Mouse (Mus musculus): Measurements from ENCODE around the gene Gfra1. TPM values are rescaled to one million over a fixed set of nuclear protein-coding genes. Genes with fewer than 3 reads are reported as not detected.

Gfra1 gene
- total and polyA plus RNA-seq, 3 experiments = not detected

DNA sequence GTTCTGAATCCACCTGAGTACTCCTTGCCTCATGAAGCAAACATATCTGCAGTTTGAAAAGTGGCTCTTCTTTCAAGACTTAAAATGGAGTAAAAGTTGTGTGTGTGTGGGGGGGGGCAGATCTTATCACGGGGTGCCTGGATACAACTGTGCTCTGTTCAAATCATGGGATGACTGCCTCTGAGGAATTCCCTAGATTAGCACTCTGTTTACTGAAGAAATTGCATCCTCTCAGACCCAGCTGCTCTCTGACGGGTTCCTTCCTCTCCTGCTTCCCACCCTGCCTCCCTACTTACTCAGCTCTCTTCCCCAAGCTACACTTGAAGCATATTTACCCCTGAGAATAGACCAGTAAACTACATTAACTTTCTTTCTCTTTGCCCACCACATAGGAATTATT lies 87.2 kb downstream of the Gfra1 start:
- in situ Hi-C loops (cut with MboI; ENCODE audit: low pct_ligation_motif_present, low pct_unique_long_range_greater_than_20kb, low sequenced_read_pairs) = no loop called here
- TF ChIP-seq CHD1 (IDR thresholded peaks at IDR 0.05; ENCODE audit: low read depth, low read length) (no peak), NELFE (IDR thresholded peaks at IDR 0.05; ENCODE audit: low read depth, low read length) (no peak), MEF2A (IDR thresholded peaks at IDR 0.05; ENCODE audit: borderline replicate concordance, low read depth, low read length) (no peak), EP300 (IDR thresholded peaks at IDR 0.05; ENCODE audit: low read length) (no peak), KAT2A (IDR thresholded peaks at IDR 0.05; ENCODE audit: insufficient replicate concordance, low read length) (no peak), UBTF (IDR thresholded peaks at IDR 0.05; ENCODE audit: low read depth, low read length) (no peak)
- Histone ChIP-seq H3K4me1 (ENCODE audit: control insufficient read depth in 1 of 2, insufficient read depth in 2 of 2) (peaks cover 0 to 3% of the 10 kb centered on the region in 2 experiments; a peak in 1 of 4 replicates), H3K4me3 (replicated peaks in 1 of 3; ENCODE audit: low read depth in 2 of 3, low read length in 2 of 3, poor library complexity in 1 of 3) (no peak overlapping the region), H3K9ac (ENCODE audit: insufficient read depth, low read depth) (no peak overlapping the region), H3K4me2 (ENCODE audit: insufficient read depth, low read depth, poor library complexity, severe bottlenecking) (no peak overlapping the region), H3K27ac (ENCODE audit: insufficient read depth, low read depth) (no peak overlapping the region), H3K27me3 (replicated peaks) (no peaks in the 10 kb centered on the region), H3K79me2 (replicated peaks; ENCODE audit: control insufficient read depth, extremely low read depth, insufficient read depth, poor library complexity, severe bottlenecking) (no peaks in the 10 kb centered on the region), H3K36me3 (replicated peaks in 1 of 2; ENCODE audit: control insufficient read depth in 1 of 2, insufficient read depth in 1 of 2, low read length in 1 of 2) (no peaks in the 10 kb centered on the region), H3K9me3 (replicated peaks; ENCODE audit: low read length) (no peaks in the 10 kb centered on the region)
- dilution Hi-C loops (cut with MboI; ENCODE audit: extremely low pct_ligation_motif_present, extremely low pct_unique_long_range_greater_than_20kb, low sequenced_read_pairs) = no loop called here
- DNase-seq (ENCODE audit: extremely low read depth) = no peak

DNA sequence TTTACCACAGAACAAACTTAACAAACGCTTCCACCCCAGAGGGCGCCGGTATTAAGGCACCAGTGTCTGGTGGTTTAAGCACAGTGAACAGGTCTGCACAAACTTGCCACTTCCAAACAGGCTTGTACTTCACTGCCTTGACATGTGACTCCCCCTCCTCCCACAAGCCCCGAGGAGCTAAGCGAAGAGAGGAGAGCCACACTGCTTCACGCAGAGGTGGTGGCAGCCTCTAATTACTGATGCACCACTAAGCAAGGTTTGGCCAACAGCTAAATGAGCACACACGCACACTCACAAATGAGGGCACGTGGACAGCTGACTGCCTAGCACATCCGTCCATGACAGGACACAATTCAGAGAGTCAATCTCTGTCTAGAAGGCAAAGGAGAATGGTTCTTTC lies 91.0 kb downstream of the Gfra1 start:
- no peak overlapping the region for H3K27ac ChIP-seq (ENCODE audit: insufficient read depth, low read depth)
- no peak for DNase-seq (ENCODE audit: extremely low read depth)
- H3K36me3 ChIP-seq (replicated peaks in 1 of 2; ENCODE audit: control insufficient read depth in 1 of 2, insufficient read depth in 1 of 2, low read length in 1 of 2) = no peaks in the 10 kb centered on the region
- H3K9me3 ChIP-seq (replicated peaks; ENCODE audit: low read length) = no peaks in the 10 kb centered on the region
- H3K27me3 ChIP-seq (replicated peaks) = no peaks in the 10 kb centered on the region
- peaks cover 0 to 3% of the 10 kb centered on the region in 2 experiments; a peak in 1 of 4 replicates for H3K4me1 ChIP-seq (ENCODE audit: control insufficient read depth in 1 of 2, insufficient read depth in 2 of 2)
- no peak overlapping the region for H3K4me3 ChIP-seq (replicated peaks in 1 of 3; ENCODE audit: low read depth in 2 of 3, low read length in 2 of 3, poor library complexity in 1 of 3)
- no peak for TF ChIP-seq MAZ (IDR thresholded peaks at IDR 0.05; ENCODE audit: low read depth, low read length)
- TF ChIP-seq IRF4 (IDR thresholded peaks at IDR 0.05; ENCODE audit: low read depth, low read length) = no peak
- no peak for TF ChIP-seq ETS1 (conservative IDR thresholded peaks at IDR 0.05; ENCODE audit: low read depth, low read length)
- no peak for TF ChIP-seq NELFE (IDR thresholded peaks at IDR 0.05; ENCODE audit: low read depth, low read length)
- TF ChIP-seq CHD2 (IDR thresholded peaks at IDR 0.05; ENCODE audit: low read length) = no peak
- no peak for TF ChIP-seq E2F4 (IDR thresholded peaks at IDR 0.05; ENCODE audit: insufficient replicate concordance, low read depth, low read length)
- TF ChIP-seq JUN (IDR thresholded peaks at IDR 0.05; ENCODE audit: insufficient read depth, low read depth, low read length) = no peak
- no peak for TF ChIP-seq USF2 (conservative IDR thresholded peaks at IDR 0.05; ENCODE audit: low read depth, low read length)
- no peak overlapping the region for H3K4me2 ChIP-seq (ENCODE audit: insufficient read depth, low read depth, poor library complexity, severe bottlenecking)
- no peaks in the 10 kb centered on the region for H3K79me2 ChIP-seq (replicated peaks; ENCODE audit: control insufficient read depth, extremely low read depth, insufficient read depth, poor library complexity, severe bottlenecking)
- dilution Hi-C loops (cut with MboI; ENCODE audit: extremely low pct_ligation_motif_present, extremely low pct_unique_long_range_greater_than_20kb, low sequenced_read_pairs) = no loop called here
- in situ Hi-C loops (cut with MboI; ENCODE audit: low pct_ligation_motif_present, low pct_unique_long_range_greater_than_20kb, low sequenced_read_pairs) = no loop called here
- no peak overlapping the region for H3K9ac ChIP-seq (ENCODE audit: insufficient read depth, low read depth)

DNA sequence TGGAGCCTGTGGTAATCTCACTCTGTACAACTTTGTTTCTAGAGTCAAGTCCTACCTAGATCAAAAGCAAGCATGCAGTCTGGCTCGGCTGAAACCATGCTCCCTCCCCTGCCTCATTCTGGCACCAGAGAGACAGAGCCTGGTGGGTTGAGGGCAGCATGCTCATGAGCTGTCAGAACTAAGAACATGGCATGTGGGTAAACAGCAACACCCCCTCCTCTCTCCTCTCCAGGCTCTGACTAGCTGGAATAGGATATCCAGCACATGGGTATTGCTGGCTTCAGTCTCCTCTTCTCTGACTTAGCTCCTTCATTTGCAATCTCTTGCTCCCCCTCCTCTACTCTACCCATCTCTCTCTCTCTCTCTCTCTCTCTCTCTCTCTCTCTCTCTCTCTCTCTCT lies 94.7 kb downstream of the Gfra1 start:
- Histone ChIP-seq H3K27ac (ENCODE audit: insufficient read depth, low read depth) (no peak overlapping the region), H3K79me2 (replicated peaks; ENCODE audit: control insufficient read depth, extremely low read depth, insufficient read depth, poor library complexity, severe bottlenecking) (no peaks in the 10 kb centered on the region), H3K4me3 (replicated peaks in 1 of 3; ENCODE audit: low read depth in 2 of 3, low read length in 2 of 3, poor library complexity in 1 of 3) (no peak overlapping the region), H3K9ac (ENCODE audit: insufficient read depth, low read depth) (no peak overlapping the region), H3K4me1 (ENCODE audit: control insufficient read depth in 1 of 2, insufficient read depth in 2 of 2) (peaks cover 3 to 21% of the 10 kb centered on the region in 2 experiments; a peak in 3 of 4 replicates), H3K27me3 (replicated peaks) (no peaks in the 10 kb centered on the region), H3K36me3 (replicated peaks in 1 of 2; ENCODE audit: control insufficient read depth in 1 of 2, insufficient read depth in 1 of 2, low read length in 1 of 2) (no peaks in the 10 kb centered on the region), H3K4me2 (ENCODE audit: insufficient read depth, low read depth, poor library complexity, severe bottlenecking) (no peak overlapping the region), H3K9me3 (replicated peaks; ENCODE audit: low read length) (no peaks in the 10 kb centered on the region)
- DNase-seq (ENCODE audit: extremely low read depth) = no peak
- dilution Hi-C loops (cut with MboI; ENCODE audit: extremely low pct_ligation_motif_present, extremely low pct_unique_long_range_greater_than_20kb, low sequenced_read_pairs) = no loop called here
- in situ Hi-C loops (cut with MboI; ENCODE audit: low pct_ligation_motif_present, low pct_unique_long_range_greater_than_20kb, low sequenced_read_pairs) = no loop called here
- no peak for TF ChIP-seq MAX (IDR thresholded peaks at IDR 0.05; ENCODE audit: low read length)
- TF ChIP-seq MEF2A (IDR thresholded peaks at IDR 0.05; ENCODE audit: borderline replicate concordance, low read depth, low read length) = no peak
- TF ChIP-seq MXI1 (IDR thresholded peaks at IDR 0.05; ENCODE audit: low read depth, low read length) = no peak
- no peak for TF ChIP-seq HCFC1 (IDR thresholded peaks at IDR 0.05; ENCODE audit: low read depth, low read length)
- no peak for TF ChIP-seq SMC3 (IDR thresholded peaks at IDR 0.05; ENCODE audit: low read depth, low read length)
- TF ChIP-seq RCOR1 (conservative IDR thresholded peaks at IDR 0.05; ENCODE audit: low read depth, low read length) = no peak
- no peak for TF ChIP-seq UBTF (IDR thresholded peaks at IDR 0.05; ENCODE audit: low read depth, low read length)
- no peak for TF ChIP-seq ZMIZ1 (IDR thresholded peaks at IDR 0.05; ENCODE audit: low read depth, low read length)
- TF ChIP-seq USF2 (conservative IDR thresholded peaks at IDR 0.05; ENCODE audit: low read depth, low read length) = no peak
- TF ChIP-seq E2F4 (IDR thresholded peaks at IDR 0.05; ENCODE audit: insufficient replicate concordance, low read depth, low read length) = no peak
- TF ChIP-seq TCF12 (IDR thresholded peaks at IDR 0.05; ENCODE audit: low read depth, low read length) = no peak
- TF ChIP-seq GABPA (IDR thresholded peaks at IDR 0.05; ENCODE audit: insufficient replicate concordance, low read depth, low read length) = no peak
- TF ChIP-seq USF1 (IDR thresholded peaks at IDR 0.05; ENCODE audit: low read depth, low read length) = no peak
- no peak for TF ChIP-seq KAT2A (IDR thresholded peaks at IDR 0.05; ENCODE audit: insufficient replicate concordance, low read length)
- no peak for TF ChIP-seq RAD21 (IDR thresholded peaks at IDR 0.05; ENCODE audit: low read depth, low read length)
- TF ChIP-seq EP300 (IDR thresholded peaks at IDR 0.05; ENCODE audit: low read length) = no peak
- no peak for TF ChIP-seq PAX5 (IDR thresholded peaks at IDR 0.05; ENCODE audit: low read length)
- no peak for TF ChIP-seq ELF1 (IDR thresholded peaks at IDR 0.05; ENCODE audit: low read depth, low read length)
